Mouse (Mus musculus) retina, postnatal 7 days (tissue): Measurements from ENCODE around the gene Xpc.

Experiments
- DNase-seq: peaks from one replicate; pipeline ENCODE4 v3.0.0-alpha.2; 2012; ENCODE audit warnings: low read depth, low spot score

Gene Xpc

DNA sequence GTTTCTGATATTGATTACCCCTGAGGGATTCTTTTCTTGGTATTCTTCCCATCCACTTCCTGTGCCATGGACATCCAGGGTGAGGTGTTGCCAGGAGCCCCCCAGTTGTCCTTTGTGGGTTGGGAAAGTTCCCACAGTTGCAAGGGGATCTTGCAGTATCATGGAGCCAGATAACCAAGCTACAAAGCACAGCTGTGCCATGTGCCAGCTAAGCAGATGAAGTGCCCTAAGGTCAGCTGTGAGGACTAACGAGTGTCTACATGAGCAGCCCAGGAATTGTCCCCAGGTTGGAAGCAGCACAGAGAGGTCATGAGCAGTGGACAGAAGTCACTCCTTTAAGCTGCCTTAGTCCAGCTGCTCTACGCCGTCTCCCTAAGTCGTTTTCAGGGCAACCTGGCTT lies 9.9 kb upstream of the Xpc start:
- DNase-seq: no peak

DNA sequence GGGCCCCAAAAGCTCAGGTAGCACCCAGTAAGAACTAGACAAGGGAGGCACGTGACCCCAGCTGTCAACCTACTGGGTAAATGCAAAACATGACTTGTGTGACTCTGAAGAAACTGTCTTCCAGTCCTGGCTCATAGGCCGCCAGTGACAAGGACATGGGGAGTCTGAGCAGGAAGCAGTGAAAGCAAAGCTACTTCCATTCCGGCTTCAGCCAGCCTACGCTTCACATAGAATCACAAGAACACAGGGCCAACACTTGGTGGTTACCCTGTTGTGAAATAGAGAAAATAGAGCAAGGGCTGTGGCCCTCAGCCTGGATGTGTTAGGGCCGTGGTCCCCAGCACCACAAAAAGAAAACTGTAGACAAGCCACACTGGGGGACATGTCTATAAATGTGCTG lies 7.1 kb upstream of the Xpc start:
- DNase-seq: no peak

DNA sequence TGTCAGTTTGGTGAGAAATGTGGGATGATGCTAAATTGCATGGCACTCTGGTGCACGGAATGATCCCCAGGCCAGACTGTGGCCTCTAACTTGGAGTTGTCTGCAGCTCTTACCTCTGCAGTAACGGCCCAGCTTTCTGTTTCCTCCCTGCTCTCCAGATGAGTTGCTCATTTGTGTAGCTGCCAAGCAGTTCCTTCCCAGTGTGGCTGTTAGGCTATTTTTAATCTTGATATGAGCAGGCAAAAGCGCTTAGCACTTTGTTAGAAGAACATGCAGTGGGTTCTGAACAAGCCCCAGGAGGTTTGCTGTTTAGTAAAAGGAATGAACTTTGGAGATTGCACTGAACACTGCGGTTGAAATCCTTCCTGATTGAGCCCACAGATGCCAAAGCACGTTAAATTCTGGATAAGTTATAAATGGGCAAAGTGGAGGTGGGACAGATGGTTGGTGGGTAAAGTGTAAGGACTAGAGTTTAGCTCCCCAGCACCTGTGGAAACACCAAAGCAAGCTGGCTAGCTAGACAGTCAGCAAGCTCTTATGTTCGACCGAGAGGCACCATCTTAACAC lies 2.8 kb upstream of the Xpc start:
- DNase-seq: no peak

DNA sequence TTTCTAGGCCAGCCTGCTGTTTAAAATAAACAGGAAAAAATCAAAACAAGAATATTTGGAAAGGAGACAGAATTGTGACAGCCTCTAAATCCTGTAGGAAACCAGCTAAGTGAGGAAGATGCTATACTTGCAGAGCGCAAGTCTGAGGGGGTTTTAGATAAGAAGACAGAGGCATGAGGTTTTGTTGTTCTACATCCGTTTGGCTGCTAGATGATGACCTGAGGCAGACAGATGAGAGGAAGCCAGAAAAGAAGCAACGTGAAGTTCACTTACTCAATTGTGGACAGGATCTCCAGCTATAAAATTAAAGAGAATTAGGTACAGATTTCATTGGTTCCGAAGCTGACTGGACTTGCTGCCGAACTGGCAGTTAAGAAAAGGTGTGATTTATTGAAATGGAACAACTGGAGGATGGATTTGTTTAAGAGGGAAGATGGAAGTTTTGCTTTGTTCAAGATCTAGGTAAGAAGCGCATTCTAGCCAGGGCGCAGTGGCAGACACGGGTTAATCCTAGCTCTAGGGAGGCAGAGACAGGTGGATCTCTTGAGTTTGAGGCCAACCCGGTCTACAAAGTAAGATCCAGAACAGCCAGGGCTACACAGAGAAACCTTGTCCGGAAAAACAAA lies 838 bp downstream of the Xpc start:
- DNase-seq: no peak

DNA sequence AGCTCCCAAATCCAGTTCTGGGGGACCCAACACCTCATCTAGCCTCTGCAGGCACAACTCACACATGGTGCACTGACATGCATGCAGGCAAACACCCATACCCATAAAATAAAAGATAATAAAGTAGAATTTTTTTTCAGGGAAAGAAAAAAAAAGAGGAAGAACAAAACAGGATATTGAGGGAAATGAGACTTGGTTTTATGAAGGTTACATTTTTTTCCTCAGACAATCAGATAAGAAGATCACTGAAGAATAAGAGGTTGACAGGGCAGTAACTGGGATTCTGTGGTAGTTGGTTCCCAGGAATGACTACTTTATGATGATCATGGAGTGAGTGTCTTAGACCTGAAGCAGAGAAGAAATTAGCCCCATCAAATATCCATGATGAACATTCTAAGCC lies 1.6 kb downstream of the Xpc start:
- no peak for DNase-seq

DNA sequence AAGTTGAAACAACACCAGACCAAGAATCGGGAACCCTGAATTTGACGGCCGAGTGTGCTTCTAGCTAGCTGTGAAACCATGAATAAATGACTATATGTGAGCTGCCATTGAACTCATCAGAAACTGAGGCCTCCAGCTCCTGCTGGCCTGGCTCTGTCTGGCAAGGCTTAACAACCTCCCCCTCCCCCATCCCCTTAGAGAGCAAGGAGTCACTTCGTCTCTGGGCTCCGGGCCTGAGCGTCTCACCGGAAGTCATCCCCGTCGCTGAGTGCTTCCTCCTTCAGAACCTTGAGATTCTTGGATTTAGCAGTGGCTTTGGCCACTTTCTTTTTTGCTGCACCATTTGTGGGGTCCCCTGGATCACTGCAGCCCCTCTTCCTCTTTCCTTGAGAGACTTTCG lies 5.5 kb downstream of the Xpc start:
- DNase-seq: no peak

DNA sequence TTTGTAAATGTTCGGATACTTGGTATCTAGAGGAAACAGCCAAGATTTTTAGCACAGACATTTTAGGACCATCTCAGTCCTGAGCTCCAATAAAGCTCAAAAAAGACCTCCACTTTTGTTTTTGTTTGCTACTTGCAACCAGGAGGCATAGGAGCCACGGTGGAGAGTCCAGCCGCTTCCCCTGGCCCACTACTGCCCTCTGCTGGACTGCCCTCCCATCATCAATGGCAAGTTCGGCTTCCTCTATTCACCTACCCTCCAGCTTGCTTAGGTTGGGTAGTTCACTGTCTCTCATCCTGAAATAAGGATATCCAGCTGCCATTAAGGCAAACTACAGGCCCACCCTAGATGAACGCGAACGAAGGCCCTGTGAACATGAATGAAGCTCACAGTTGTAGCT lies 6.4 kb downstream of the Xpc start:
- DNase-seq: peak; percentile 25

DNA sequence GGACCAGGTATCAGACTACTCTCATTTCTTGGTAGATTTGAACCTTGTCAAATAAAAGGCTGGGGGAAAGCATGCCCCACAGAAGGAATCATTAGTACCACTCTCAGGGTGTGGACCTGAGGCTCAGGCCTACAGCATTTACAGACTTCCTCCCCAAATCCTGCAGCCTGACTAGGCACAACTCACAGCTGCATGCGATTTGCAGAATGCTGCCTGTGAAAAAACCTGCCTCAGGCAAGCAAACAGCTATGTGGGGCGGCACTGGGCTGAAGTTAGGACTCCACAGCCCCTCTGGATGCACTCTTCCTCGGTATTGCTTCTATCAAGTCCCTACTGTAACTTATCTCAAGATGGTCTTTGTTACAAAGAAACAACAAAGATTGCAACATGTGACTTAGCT lies 7.6 kb downstream of the Xpc start:
- DNase-seq: no peak

DNA sequence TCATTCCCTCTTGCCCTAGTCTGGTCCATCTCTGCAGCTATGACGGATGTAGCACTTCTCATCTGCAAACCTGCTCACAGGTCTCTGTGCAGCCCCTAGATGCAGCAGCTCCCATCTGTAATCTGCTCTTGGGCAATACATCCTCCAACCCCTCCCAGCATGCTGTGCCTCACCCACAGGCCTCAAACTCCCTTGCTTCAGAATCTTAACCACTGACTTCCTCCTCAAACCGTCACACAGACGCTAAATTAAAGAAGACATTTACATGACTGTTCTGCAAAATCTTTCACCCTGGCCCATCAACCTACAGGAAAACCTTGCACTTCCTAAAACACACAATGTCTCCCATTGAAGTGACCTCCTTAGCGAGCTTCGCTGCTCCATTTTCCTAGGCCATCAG lies 9.7 kb downstream of the Xpc start:
- DNase-seq: no peak

DNA sequence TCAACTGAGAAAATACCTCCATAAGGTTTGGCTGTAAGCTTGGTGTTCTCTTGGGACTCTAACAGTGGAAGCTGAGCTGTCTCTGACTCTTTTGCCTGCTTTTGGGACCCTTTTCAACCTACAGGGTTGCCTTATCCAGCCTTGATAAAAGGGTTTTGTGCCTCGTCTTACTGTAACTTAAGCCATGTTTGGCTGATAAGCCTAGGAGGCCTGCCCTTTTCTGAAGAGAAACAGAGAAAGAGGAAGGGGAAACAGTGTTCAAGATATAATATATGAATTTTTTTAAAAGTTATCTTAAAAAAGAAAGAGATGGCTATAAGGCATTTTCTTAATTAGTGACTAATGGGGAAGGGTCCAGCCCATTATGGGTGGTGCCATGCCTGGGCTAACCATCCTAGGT lies 12.4 kb downstream of the Xpc start:
- DNase-seq: no peak

DNA sequence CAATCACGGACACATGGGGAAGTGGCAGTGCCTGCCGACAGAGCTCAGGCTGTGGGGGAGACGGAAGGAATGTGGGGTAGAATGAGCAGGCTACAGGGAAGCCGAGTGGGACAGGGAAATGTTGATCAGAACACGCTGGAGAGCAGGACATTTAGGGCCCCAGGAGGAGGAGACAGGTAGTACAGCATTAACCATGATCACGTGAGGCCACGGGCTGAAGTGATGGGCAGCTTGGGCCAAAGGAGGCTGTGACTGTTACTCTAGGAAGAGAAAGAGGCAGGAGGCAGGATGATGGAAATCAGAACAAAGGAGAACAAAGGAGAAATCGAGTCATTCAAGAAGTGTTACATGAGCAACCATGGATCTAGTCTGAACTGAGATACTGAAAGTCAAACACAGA lies 21.2 kb downstream of the Xpc start:
- DNase-seq: no peak

DNA sequence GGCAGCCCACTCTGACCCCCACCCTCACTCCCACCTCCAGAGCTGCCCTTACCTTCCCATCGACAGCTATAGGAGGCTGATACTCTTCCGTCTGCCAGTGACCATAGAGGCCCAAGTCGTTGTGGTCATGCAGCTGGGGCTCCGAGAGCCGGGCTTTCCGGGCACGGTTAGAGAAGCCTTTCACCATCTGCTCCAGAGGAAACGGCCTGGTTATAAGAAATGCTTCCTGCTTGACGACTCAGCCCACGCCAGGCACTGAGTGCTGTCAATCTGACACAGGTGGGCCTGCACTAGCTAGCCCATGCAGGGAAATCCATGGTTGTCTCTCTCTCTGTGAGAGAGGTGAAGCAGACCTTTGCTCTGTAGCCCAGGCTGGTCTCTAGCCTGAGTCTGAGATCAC lies 22.6 kb downstream of the Xpc start:
- DNase-seq: no peak

DNA sequence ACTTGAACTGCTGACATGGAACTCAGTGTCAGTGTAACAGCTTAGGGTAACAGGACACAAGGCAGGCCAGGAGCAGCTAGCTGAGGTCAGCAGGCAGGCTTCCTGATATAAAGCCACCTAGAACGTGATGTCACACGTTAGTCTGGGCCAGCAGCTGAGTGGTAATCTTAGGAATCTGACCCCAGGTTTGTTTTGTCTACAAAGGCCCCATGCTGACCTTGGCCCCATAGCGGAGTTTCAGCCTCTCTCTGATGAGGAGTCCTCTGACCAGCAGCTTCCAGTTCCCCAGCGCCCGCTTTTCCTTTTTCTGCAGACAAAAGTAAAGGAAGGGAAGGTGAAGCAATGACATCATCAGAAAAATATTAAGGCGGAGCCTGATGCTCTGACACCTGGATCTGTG lies 24.7 kb downstream of the Xpc start:
- DNase-seq: no peak

DNA sequence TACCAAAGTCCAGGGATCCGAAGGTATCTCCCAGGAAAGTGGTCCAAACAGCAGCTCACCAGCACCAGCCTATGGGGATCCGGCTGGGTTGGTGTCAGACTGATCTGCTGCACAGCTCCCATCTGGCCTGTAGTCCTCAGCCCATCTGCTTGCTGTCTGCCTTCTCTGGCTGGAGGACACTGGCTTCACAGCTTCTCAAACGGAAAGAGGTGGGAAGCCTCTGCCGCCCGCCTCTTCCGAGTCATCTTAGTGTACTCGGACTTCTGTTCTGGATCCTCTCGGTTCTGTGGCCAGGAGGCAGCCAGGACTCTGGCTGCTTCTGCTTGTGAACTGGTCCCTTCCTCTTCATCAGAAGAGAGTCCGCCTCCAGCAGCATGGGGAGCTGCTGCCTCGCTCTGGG lies 25.8 kb downstream of the Xpc start:
- no peak for DNase-seq

DNA sequence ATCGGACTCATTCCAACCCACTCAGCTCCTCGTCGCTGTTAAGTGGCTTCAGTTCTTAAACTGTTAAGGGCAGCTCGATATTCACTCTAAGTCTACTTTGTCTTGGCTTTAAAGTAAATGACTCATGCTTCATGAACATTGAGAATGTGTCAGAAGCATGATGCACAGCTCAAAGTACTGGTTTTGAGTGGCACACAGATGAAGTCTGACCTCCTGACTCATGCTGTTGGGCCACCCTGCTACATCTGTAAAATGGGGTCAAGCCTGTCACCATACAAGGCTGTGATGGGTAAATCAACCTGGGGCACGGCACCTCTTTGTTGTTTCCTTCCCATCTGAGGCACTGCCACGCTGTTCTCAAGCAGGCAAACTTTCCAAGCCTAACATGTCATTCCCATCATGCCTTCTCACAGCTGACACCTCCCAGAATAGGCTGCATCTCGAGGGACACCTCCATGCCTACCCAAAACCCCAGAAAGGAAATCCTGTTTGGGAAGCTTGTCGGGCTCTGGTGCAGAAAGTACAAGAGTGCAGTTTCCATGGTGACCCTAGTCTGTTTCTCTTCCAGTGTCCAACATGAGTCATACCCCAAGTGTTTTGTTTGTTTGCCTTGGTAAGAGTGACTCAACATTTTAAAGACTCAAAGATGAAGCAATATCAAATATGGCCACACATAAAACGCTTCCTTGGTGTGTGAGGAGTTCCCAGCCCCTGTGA lies 27.0 kb downstream of the Xpc start:
- DNase-seq: no peak

DNA sequence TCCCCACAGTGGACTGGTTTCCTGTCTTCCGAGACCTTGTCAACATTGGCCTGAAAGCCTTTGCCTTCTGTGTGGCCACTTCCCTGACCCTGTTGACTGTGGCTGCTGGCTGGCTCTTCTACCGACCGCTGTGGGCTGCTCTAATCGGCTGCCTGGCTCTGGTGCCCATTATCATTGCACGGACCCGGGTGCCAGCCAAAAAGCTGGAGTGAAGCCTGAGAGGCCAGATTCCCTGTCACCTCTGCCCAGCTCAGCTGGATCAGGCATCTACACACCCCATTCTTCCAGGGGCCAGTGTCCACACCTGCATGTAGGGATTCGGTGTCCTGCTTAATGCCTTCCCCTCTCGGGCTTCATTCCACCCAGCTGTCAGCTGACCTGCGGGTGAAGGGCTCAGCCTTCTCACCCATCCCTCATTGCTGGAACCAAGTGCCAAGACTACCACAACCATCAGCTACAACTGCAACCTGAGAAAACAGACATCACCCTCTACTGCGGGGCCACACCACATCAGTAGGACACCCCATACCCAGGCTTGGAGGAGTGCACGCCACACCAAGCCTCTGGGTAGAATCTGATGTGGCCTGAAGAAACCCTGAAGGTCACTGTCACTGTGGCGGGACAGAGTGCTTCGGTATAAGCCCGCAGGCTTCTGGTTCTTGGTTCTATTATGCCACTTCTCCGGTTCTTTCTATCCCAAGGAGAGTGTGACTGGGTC lies 28.8 kb downstream of the Xpc start:
- DNase-seq: no peak

DNA sequence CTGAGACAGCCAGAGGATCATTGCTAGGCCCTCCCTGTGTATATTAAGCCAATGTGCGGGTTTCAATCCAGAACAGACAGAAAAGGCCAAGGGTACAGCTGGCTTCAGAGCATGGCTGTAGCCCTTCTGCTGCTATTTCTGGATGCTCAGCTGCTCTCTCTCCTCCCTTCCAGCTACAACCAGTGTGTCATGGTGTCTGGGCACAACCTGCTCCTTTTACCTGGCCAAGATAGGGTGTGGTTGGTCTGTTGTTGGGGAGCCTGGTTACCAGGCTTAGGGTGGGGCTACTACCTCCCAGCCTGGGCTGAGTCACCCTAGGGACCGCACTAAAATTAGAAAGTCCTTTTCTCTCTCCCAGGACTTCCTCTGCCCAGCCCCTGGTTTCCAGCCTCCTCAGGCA lies 32.3 kb downstream of the Xpc start:
- no peak for DNase-seq

DNA sequence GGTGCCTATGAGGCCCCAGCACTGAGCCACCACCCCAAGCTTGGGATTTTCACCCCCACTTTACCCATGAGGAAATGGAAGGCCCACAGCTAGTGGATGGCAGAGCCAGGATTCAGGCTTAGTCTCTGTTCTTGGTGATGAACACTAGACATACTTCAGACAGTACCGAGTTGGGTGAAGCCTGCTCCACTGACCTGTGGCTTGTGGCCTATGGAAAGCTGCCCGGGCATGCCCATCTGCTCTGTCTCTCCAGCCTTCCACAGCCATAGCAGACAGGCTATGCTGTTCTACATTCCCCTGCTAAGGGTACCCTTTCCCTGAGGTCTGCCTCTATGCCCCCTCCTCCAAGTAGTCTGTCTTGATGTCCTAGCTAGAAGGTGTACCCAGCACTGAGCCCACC lies 39.1 kb downstream of the Xpc start:
- DNase-seq: no peak

DNA sequence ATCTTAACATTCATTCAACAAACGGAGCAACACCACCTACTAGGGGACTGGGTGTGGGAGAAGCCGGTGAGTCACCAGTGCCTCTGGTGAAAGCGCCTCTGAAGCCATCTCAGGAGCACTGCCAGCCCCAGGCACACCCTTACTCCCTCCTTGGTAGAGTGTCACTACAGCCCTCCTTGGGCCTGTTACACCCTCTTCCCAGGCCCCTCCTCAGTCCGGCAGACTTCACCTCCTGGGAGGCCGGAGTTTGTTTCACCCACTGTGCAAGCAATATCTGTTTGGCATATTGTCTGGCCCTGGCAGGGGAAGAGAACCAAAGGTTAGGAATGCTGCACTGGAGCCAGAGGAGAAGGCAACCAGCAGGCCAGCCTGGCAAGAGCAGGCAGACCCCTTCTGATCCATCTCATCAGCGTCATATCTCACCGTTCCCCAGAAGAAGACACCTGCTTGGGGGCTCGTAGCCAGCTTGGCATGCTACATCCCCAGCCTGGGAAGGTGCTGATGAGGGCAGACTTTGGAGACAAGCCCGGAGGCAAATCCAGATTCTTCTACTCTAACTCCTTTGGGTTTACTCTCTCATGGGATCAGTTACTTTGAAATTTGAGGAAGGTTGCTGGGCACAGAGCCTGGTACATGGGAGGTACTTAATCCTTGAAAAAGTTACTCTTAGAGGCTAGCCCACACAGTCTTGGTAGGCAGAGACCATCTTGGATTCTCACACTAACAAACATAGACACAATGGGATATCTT lies 41.1 kb downstream of the Xpc start:
- no peak for DNase-seq

DNA sequence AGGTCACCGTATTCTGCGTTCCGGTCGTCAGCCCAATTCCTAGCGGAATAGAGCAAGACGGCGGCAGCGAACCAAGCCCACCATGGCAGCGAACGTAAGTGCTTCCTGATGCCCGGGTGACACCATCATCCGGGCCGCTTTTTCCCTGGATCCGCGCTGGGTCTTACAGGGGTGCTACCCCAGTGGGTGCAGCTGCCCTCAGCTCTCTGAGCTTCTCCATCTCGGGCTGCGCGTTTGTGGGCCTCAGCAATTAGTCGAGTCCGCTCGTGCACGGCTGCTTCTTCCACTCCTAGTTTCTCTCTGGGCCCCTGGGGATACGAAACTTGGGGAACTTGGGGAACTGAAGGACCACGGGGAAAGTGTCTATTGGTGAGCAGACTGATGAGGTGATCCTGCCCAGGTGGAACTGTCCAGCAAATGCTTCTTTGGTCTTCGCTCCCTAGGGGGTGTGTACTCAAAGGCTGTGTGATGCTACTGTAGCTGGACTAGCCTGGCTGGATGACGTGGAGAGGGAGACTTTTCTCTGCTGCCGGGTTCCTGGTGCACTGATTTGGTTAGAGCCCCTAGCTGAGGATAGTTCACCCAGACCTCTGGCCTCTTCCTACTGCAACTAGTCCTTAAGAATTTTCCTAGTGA lies 41.8 kb downstream of the Xpc start:
- DNase-seq: no peak
